Mouse (Mus musculus) kidney, postnatal 0 days (tissue): ENCODE measurements around the gene Cers5. TPM values are rescaled to one million over a fixed set of nuclear protein-coding genes. Genes with fewer than 3 reads are reported as not detected.

Experiments used
- ATAC-seq: fragments of 200-750 bp; cut with Nextera tagmentation; replicated peaks from 2 replicates; pipeline ENCODE4 v1.8.0; 2017; ENCODE audit warnings: low read depth, moderate number of reproducible peaks, moderate TSS enrichment, moderate library complexity; ENCODE audit not compliant: low FRiP score
- DNase-seq: peaks from one replicate; pipeline ENCODE4 v3.0.0-alpha.2; 2016; ENCODE audit warnings: low spot score
- H3K27ac ChIP-seq: fragments of 300-500 bp; sonication (generic); 2 replicates; pipeline ENCODE4 v1.5.1; 2014; ENCODE audit warnings: mild to moderate bottlenecking
- H3K27me3 ChIP-seq: fragments of 300-500 bp; sonication (generic); 2 replicates; pipeline ENCODE4 v1.6.1; 2014; ENCODE audit warnings: low read length, mixed read lengths; ENCODE audit not compliant: insufficient read depth
- H3K36me3 ChIP-seq: fragments of 300-500 bp; sonication (generic); 2 replicates; pipeline ENCODE4 v1.6.1; 2014; ENCODE audit warnings: low read length, mixed read lengths; ENCODE audit not compliant: insufficient read depth
- H3K4me1 ChIP-seq: fragments of 300-500 bp; sonication (generic); replicated peaks from 2 replicates; pipeline ENCODE4 v1.6.1; 2014; ENCODE audit warnings: antibody characterized with exemption, low read length, mixed read lengths; ENCODE audit not compliant: insufficient read depth
- H3K4me2 ChIP-seq: fragments of 300-500 bp; sonication (generic); 2 replicates; pipeline ENCODE4 v1.6.1; 2014; ENCODE audit warnings: mild to moderate bottlenecking, low read length, moderate library complexity, mixed read lengths
- H3K4me3 ChIP-seq: fragments of 300-500 bp; sonication (generic); replicated peaks from 2 replicates; pipeline ENCODE4 v1.5.1; 2014; ENCODE audit warnings: low read depth, low read length
- H3K9ac ChIP-seq: fragments of 300-500 bp; sonication (generic); 2 replicates; pipeline ENCODE4 v1.6.1; 2014; ENCODE audit warnings: low read depth, low read length
- H3K9me3 ChIP-seq: fragments of 300-500 bp; sonication (generic); replicated peaks from 2 replicates; pipeline ENCODE4 v1.6.1; 2016; ENCODE audit warnings: low read length, inconsistent platforms, mixed read lengths
- CTCF ChIP-seq: IDR thresholded peaks from 2 replicates; pipeline ENCODE4 v1.5.1; 2016; ENCODE audit warnings: antibody characterized with exemption, low read depth, mild to moderate bottlenecking, moderate library complexity
- WGBS: fragments of 180-500 bp; shearing (Covaris S2); extraction: QIAGEN DNeasy Blood & Tissue Kit; methylation state at CpG from one replicate; pipeline ENCODE4 v1.1.7; 2014; 5-methylcytosine and 5-hydroxymethylcytosine counted together
- polyA plus RNA-seq: library from polyadenylated mRNA; unstranded; fragments of >200 nt; fragmentation: Nextera tagmentation; extraction: Ambion mirVana; gene quantifications from 2 replicates; pipeline ENCODE4 v1.2.1, GENCODE M21; 2015

Cers5 gene
- polyA plus RNA-seq, 1 experiment from 2014 or later: 60.8 TPM

- Histone ChIP-seq H3K27ac (no peak overlapping the region), H3K9me3 (no peaks in the 10 kb centered on the region), H3K27me3 (no peaks in the 10 kb centered on the region), H3K36me3 (peaks cover 22% of the 10 kb centered on the region), H3K9ac (0 out of 2 replicates have a peak overlapping the region, but pooled peaks have one; percentile 20), H3K4me3 (no peak overlapping the region), H3K4me1 (no peaks in the 10 kb centered on the region), H3K4me2 (no peak overlapping the region)
- no peak; the same call in 1 of the 2 replicates for TF ChIP-seq CTCF
- ATAC-seq: peak; percentile 65; the same call in 1 of the 2 replicates
- DNase-seq: peak; percentile 67
- WGBS: 21% methylated on average over 6 of the region's 6 CpGs
Measured at GRCm38 (mm10) chr15:99803186-99803644, 30.5 kb upstream of the Cers5 start.

DNA sequence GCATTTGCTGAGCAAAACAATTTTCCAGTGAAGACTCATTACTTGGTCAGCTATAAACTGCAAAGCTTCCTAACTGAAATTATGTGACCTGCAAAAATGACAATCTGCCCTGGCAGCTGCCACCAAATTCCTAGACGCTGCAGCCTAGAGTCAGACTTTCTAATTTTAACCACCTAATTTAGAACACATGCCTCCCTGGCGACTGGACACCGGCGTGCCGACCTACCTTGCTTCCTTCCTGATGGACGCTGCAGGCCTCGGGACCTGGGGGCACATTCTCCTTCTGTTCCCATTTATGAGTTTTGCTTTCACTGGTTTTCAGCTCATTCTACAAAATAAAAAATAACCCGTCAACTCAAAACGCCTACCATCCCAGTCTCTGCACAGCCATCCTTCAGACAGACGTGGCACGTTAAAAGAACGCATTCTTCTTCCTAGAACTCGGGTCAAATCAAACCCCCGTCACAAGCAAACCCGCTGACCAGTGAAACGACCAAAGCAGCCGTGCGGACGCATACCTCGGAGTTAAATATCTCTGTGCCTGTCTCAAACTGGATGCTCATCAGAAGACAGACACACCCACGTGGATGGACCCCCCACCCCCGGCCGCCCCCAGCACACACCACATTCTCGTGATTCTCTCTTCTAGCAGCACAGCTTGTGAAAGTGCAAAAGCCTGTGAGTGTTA lies 29.3 kb upstream of the Cers5 start:
- H3K27ac ChIP-seq: no peak overlapping the region
- no peak overlapping the region for H3K4me3 ChIP-seq
- no peaks in the 10 kb centered on the region for H3K4me1 ChIP-seq
- H3K36me3 ChIP-seq: peaks cover 16% of the 10 kb centered on the region
- ATAC-seq (no peak), DNase-seq (no peak)
- no peak overlapping the region for H3K4me2 ChIP-seq
- no peak for TF ChIP-seq CTCF
- H3K27me3 ChIP-seq: no peaks in the 10 kb centered on the region
- no peaks in the 10 kb centered on the region for H3K9me3 ChIP-seq
- 43% methylated on average over 24 of the region's 24 CpGs for whole genome bisulfite sequencing
- H3K9ac ChIP-seq: no peak overlapping the region

DNA sequence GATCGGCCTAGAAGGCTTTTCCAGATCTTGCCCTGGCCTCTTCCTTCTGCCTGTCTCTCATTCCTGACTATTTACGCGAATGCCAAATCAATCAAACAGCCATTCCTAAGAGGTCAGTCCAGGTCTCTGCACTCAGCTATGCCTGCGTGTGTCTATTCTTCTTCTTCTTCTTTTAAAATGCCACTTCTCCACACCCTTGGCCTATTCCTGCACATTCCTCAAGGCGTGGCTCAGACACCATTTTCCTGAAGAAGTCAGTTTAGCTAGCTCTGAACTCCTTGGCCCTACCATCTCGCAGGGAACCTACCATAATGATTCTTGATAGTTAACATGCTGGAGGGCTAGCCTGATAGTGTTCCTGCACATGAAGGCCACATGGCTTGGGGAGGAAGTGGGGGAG lies 27.0 kb upstream of the Cers5 start:
- Histone ChIP-seq H3K9ac (no peak overlapping the region), H3K36me3 (no peaks in the 10 kb centered on the region), H3K27ac (no peak overlapping the region), H3K4me1 (no peaks in the 10 kb centered on the region), H3K4me2 (no peak overlapping the region), H3K27me3 (no peaks in the 10 kb centered on the region), H3K9me3 (no peaks in the 10 kb centered on the region), H3K4me3 (no peak overlapping the region)
- ATAC-seq (no peak), DNase-seq (no peak)
- no peak for TF ChIP-seq CTCF
- 81% methylated on average over 6 of the region's 6 CpGs for whole genome bisulfite sequencing

DNA sequence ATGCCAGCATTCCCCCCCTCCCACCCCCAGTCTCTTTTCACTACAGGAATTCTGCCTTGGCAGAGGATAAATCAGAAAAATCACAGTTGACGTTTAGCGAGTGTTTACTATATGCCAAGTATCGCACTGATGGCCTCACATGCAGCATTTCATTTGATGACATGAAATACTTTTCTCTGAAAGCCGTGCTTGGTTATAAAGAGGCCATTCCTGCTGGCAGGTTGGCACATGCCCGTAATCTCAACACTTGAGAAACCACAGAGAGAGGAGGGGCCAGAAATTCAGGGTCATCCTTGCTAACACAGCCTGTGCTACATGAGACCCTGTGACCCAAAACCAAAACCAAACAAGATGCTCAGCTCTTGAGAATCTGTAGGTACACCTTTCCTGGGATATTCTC lies 25.2 kb upstream of the Cers5 start:
- Histone ChIP-seq H3K27ac (no peak overlapping the region), H3K9me3 (no peaks in the 10 kb centered on the region), H3K4me3 (no peak overlapping the region), H3K27me3 (no peaks in the 10 kb centered on the region), H3K4me2 (no peak overlapping the region), H3K9ac (no peak overlapping the region), H3K36me3 (peaks cover 11% of the 10 kb centered on the region), H3K4me1 (no peaks in the 10 kb centered on the region)
- TF ChIP-seq CTCF: no peak
- ATAC-seq (no peak), DNase-seq (no peak)
- WGBS: 71% methylated on average over 5 of the region's 5 CpGs

- DNase-seq (peak; percentile 11), ATAC-seq (no peak)
- Histone ChIP-seq H3K9ac (no peak overlapping the region), H3K4me1 (no peaks in the 10 kb centered on the region), H3K27ac (no peak overlapping the region), H3K36me3 (peaks cover 23% of the 10 kb centered on the region), H3K9me3 (no peaks in the 10 kb centered on the region), H3K27me3 (no peaks in the 10 kb centered on the region), H3K4me2 (no peak overlapping the region), H3K4me3 (no peak overlapping the region)
- WGBS: 73% methylated on average over 9 of the region's 9 CpGs
- TF ChIP-seq CTCF: no peak
Measured at GRCm38 (mm10) chr15:99796735-99797134, 24.1 kb upstream of the Cers5 start.

DNA sequence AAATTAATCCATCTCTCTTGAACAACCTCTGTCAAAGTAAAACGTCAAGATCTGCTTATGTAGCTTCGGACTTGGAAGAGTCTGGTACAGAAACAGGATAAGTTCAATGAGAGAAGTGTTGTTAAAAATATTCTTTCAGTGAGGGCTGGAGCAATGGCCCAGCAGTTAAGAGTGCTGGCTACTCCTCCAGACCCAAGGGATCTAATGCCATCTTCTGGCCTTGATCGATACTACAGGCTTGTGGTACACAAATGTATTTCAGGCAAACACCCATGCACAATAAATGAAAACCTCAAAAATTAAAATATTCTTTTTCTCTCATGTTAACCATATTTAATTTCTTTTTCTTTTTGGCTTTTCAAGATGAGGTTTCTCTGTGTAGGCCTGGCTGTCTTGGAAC lies 23.4 kb upstream of the Cers5 start:
- no peak overlapping the region for H3K4me3 ChIP-seq
- peak; percentile 60 for TF ChIP-seq CTCF
- H3K27ac ChIP-seq: no peak overlapping the region
- H3K4me1 ChIP-seq: no peaks in the 10 kb centered on the region
- H3K4me2 ChIP-seq: no peak overlapping the region
- DNase-seq (peak; percentile 62), ATAC-seq (no peak)
- H3K9ac ChIP-seq: no peak overlapping the region
- no peaks in the 10 kb centered on the region for H3K9me3 ChIP-seq
- WGBS: 88% methylated on average over 3 of the region's 3 CpGs
- H3K36me3 ChIP-seq: peaks cover 27% of the 10 kb centered on the region
- H3K27me3 ChIP-seq: no peaks in the 10 kb centered on the region
